Mouse (Mus musculus) leukemia stem cell, adult 10-12 weeks (primary cell): ENCODE results near the gene Ccdc83. TPM values are rescaled to one million over a fixed set of nuclear protein-coding genes. Genes with fewer than 3 reads are reported as not detected.

Source experiments
- polyA plus RNA-seq: library from polyadenylated mRNA; stranded (reverse); fragments of >175 nt; gene quantifications from 2 replicates; pipeline ENCODE4 v1.2.3, GENCODE M21; 2012; ENCODE audit warnings: low replicate concordance

Gene Ccdc83
- polyA plus RNA-seq, result not detected in 2 replicates

DNA sequence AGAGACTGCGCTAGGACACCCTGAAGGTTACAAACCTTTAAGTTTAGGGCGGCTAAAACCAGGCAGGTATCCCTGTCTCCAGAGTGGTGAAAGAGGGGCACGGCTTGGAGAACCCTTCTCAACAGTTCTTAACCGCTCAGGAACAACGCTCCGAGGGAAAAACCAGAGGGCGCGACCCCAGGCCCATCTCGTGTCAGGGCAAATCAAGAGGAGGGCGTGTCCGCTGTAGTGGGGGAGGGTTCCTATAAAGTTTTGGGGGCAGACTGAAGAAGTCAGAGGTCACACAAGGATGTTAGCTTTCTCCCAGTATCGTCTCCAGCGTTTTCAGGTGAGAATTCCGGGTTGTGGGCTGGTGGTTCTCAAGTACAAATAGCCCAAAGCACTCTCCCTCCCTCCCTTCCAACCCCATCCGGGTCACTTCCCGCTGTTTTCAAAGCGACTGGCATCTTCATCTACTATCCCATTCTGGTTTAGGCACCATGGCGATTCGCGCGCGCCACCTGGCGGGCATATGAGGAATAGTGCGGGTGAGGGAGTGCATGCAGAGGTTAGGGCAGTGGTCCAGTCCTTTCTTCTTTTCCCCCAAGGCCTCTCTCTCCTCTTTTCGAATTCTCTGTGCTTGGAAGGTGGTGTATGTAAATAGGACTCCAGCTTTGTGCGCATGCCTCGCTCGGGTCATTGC is at the start of gene Ccdc83:
TSS of gene Ccdc83 (minus strand) at position 489 of the 682 bp plus-strand sequence.

DNA sequence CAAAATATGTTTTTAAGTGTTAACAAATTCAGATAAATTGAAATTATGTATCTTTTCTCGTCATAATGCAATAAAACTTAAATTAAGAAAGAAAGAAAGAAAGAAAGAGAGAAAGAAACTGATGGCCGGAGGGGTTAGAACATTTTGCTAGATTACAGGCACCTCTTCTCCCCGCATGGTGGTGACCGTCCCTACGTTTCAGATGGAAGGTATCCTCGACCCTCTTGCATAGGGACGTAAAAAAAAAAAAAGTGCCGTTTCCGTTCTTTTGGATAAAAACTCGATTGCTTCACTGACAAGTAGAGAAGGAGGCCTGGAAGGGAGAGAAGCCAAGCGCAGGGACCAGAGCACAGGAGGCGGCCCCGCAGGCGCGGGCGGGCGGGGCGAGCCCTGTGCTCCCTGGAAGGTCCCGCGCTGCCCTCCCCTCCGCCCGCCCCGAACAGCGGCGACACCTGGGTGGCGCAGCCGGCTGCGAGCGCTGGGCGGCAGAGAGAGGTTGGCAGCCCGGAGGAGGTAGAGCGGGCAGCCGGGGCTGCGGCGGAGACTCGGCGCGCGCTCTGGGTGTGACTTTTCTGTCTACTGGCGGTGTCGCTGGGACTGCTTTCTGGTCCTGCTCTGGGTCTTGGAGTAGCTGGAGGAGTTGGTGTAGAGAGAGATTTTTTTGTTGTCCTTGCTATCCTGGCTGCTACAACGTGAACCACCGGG is 36.5 kb upstream of the Ccdc83 start, which contains the start of gene Sytl2:
TSS of gene Sytl2 (plus strand) at position 311 of the 705 bp plus-strand sequence.

Other genes with a start within 250 kb of the Ccdc83 start
- gene Picalm, start 135.6 kb downstream of the Ccdc83 start, polyA plus RNA-seq, result 98.4 and 168 TPM in 2 replicates
- gene Sytl2, start 36.5 kb upstream of the Ccdc83 start, polyA plus RNA-seq, result 0.16 TPM in 1 of 2 replicates, not detected in the other
- not detected in 2 replicates for gene Ccdc89, start 160.8 kb upstream of the Ccdc83 start, polyA plus RNA-seq
- gene Crebzf, start 177.0 kb upstream of the Ccdc83 start, polyA plus RNA-seq, result 70.6 and 126 TPM in 2 replicates
- gene Tmem126a, start 191.5 kb upstream of the Ccdc83 start, polyA plus RNA-seq, result 9.1 and 11.5 TPM in 2 replicates
- 1.3 and 4.0 TPM in 2 replicates for gene Tmem126b, start 210.2 kb upstream of the Ccdc83 start, polyA plus RNA-seq
- 0.08 and 0.15 TPM in 2 replicates for gene Dlg2, start 210.9 kb upstream of the Ccdc83 start, polyA plus RNA-seq